Mouse (Mus musculus): ENCODE data around the gene Tpmt. TPM values are rescaled to one million over a fixed set of nuclear protein-coding genes. Genes with fewer than 3 reads are reported as not detected.

Gene Tpmt
- polyA plus RNA-seq, 2 experiments = 6.1 to 12.0 TPM

- DNase-seq (ENCODE audit: low read depth in 3 of 3, low spot score in 3 of 3) = no peak
- peak overlapping the region; percentile 70 for H3K4me2 ChIP-seq (ENCODE audit: low read depth)
- TF ChIP-seq CTCF (IDR thresholded peaks at IDR 0.05; ENCODE audit: low read depth) (no peak), EP300 (IDR thresholded peaks at IDR 0.05; ENCODE audit: low read depth) (no peak)
- H3K27ac ChIP-seq = no peak overlapping the region
- H3K4me3 ChIP-seq (ENCODE audit: insufficient read depth in 1 of 2, low read depth in 2 of 2, low read length in 2 of 2) = peak overlapping the region; percentile 58 to 72
- WGBS (ENCODE audit: insufficient replicate concordance) = 2% methylated on average over 45 of the region's 45 CpGs
- H3K27me3 ChIP-seq (ENCODE audit: control insufficient read depth, insufficient read depth, low read length) = no peaks in the 10 kb centered on the region; the same call in 1 of the 2 replicates
- H3K9me3 ChIP-seq (ENCODE audit: control insufficient read depth, low read length) = no peaks in the 10 kb centered on the region
- peak; percentile 13 for ATAC-seq (ENCODE audit: insufficient read depth)
- H3K4me1 ChIP-seq (replicated peaks; ENCODE audit: control insufficient read depth in 2 of 2, insufficient read depth in 2 of 2, low read length in 1 of 2) = peaks cover 0 to 8% of the 10 kb centered on the region in 2 experiments; a peak in 2 of 4 replicates
- H3K36me3 ChIP-seq (replicated peaks; ENCODE audit: control insufficient read depth, insufficient read depth, low read depth) = no peaks in the 10 kb centered on the region
- H3K9ac ChIP-seq (replicated peaks) = peak overlapping the region; percentile 20
These were observed 512 bp downstream of the Tpmt start for GRCm38 (mm10) chr13:47043833-47044616.

GRCm38 (mm10) chr13:47043030-47043680 lies 1.4 kb downstream of the Tpmt start, which contains the start of gene Kdm1b:
TSS of gene Kdm1b (plus strand) at chr13:47043499.
- Histone ChIP-seq H3K27me3 (ENCODE audit: control insufficient read depth, insufficient read depth, low read length) (no peaks in the 10 kb centered on the region; the same call in 1 of the 2 replicates), H3K9ac (replicated peaks) (peak within 1 kb of the TSS; percentile 57), H3K4me3 (ENCODE audit: insufficient read depth in 1 of 2, low read depth in 2 of 2, low read length in 2 of 2) (peak within 1 kb of the TSS; percentile 58 to 76), H3K36me3 (replicated peaks; ENCODE audit: control insufficient read depth, insufficient read depth, low read depth) (no peaks in the 10 kb centered on the region), H3K9me3 (ENCODE audit: control insufficient read depth, low read length) (no peaks in the 10 kb centered on the region), H3K4me1 (replicated peaks; ENCODE audit: control insufficient read depth in 2 of 2, insufficient read depth in 2 of 2, low read length in 1 of 2) (peaks cover 0 to 8% of the 10 kb centered on the region in 2 experiments; a peak in 2 of 4 replicates), H3K27ac (no peak within 1 kb of the TSS), H3K4me2 (ENCODE audit: low read depth) (peak within 1 kb of the TSS; percentile 70)
- ATAC-seq (ENCODE audit: insufficient read depth) (peak; percentile 94), DNase-seq (ENCODE audit: low read depth in 3 of 3, low spot score in 3 of 3) (peak; percentile 92 to 95 (median 95))
- WGBS (ENCODE audit: insufficient replicate concordance) = under 1% methylated on average over 47 of the region's 48 CpGs
- no peak for TF ChIP-seq CTCF (IDR thresholded peaks at IDR 0.05; ENCODE audit: low read depth)
- TF ChIP-seq EP300 (IDR thresholded peaks at IDR 0.05; ENCODE audit: low read depth) = no peak

GRCm38 (mm10) chr13:47042024-47042633 lies 2.4 kb downstream of the Tpmt start:
- Histone ChIP-seq H3K9ac (replicated peaks) (no peak overlapping the region; the same call in 1 of the 2 replicates), H3K27me3 (ENCODE audit: control insufficient read depth, insufficient read depth, low read length) (no peaks in the 10 kb centered on the region; the same call in 1 of the 2 replicates), H3K27ac (no peak overlapping the region), H3K36me3 (replicated peaks; ENCODE audit: control insufficient read depth, insufficient read depth, low read depth) (no peaks in the 10 kb centered on the region), H3K4me1 (replicated peaks; ENCODE audit: control insufficient read depth in 2 of 2, insufficient read depth in 2 of 2, low read length in 1 of 2) (peaks cover 0 to 8% of the 10 kb centered on the region in 2 experiments; a peak in 2 of 4 replicates), H3K9me3 (ENCODE audit: control insufficient read depth, low read length) (no peaks in the 10 kb centered on the region), H3K4me3 (ENCODE audit: insufficient read depth in 1 of 2, low read depth in 2 of 2, low read length in 2 of 2) (peak overlapping the region; percentile 58 to 76; a peak in 3 of 4 replicates), H3K4me2 (ENCODE audit: low read depth) (peak overlapping the region; percentile 70)
- ATAC-seq (ENCODE audit: insufficient read depth) (no peak), DNase-seq (ENCODE audit: low read depth in 3 of 3, low spot score in 3 of 3) (no peak)
- WGBS (ENCODE audit: insufficient replicate concordance) = 47% methylated on average over 8 of the region's 8 CpGs
- no peak for TF ChIP-seq EP300 (IDR thresholded peaks at IDR 0.05; ENCODE audit: low read depth)
- no peak for TF ChIP-seq CTCF (IDR thresholded peaks at IDR 0.05; ENCODE audit: low read depth)

GRCm38 (mm10) chr13:47040061-47040460 lies 4.5 kb downstream of the Tpmt start:
- TF ChIP-seq CTCF (IDR thresholded peaks at IDR 0.05; ENCODE audit: low read depth) = no peak
- no peak for TF ChIP-seq EP300 (IDR thresholded peaks at IDR 0.05; ENCODE audit: low read depth)
- Histone ChIP-seq H3K36me3 (replicated peaks; ENCODE audit: control insufficient read depth, insufficient read depth, low read depth) (no peaks in the 10 kb centered on the region), H3K27me3 (ENCODE audit: control insufficient read depth, insufficient read depth, low read length) (no peaks in the 10 kb centered on the region; the same call in 1 of the 2 replicates), H3K9me3 (ENCODE audit: control insufficient read depth, low read length) (no peaks in the 10 kb centered on the region), H3K9ac (replicated peaks) (no peak overlapping the region), H3K4me1 (replicated peaks; ENCODE audit: control insufficient read depth in 2 of 2, insufficient read depth in 2 of 2, low read length in 1 of 2) (peaks cover 0 to 8% of the 10 kb centered on the region in 2 experiments; a peak in 2 of 4 replicates), H3K4me2 (ENCODE audit: low read depth) (no peak overlapping the region), H3K27ac (no peak overlapping the region), H3K4me3 (ENCODE audit: insufficient read depth in 1 of 2, low read depth in 2 of 2, low read length in 2 of 2) (no peak overlapping the region)
- WGBS (ENCODE audit: insufficient replicate concordance) = 82% methylated on average over 5 of the region's 5 CpGs
- ATAC-seq (ENCODE audit: insufficient read depth) (no peak), DNase-seq (ENCODE audit: low read depth in 3 of 3, low spot score in 3 of 3) (no peak)

Data from liver, embryonic 14.5 days (tissue).